Mouse (Mus musculus) kidney, embryonic 15.5 days (tissue): ENCODE data around the gene Mthfr. TPM values are rescaled to one million over a fixed set of nuclear protein-coding genes. Genes with fewer than 3 reads are reported as not detected.

Source experiments
- ATAC-seq: fragments of 200-750 bp; cut with Nextera tagmentation; replicated peaks from 2 replicates; pipeline ENCODE4 v1.8.0; 2017; ENCODE audit warnings: moderate TSS enrichment; ENCODE audit not compliant: low FRiP score
- H3K27ac ChIP-seq: fragments of 300-500 bp; sonication (generic); 2 replicates; pipeline ENCODE4 v1.5.1; 2015; ENCODE audit warnings: mild to moderate bottlenecking, inconsistent platforms
- H3K27me3 ChIP-seq: fragments of 300-500 bp; sonication (generic); 2 replicates; pipeline ENCODE4 v1.6.1; 2015; ENCODE audit warnings: inconsistent platforms
- H3K36me3 ChIP-seq: fragments of 300-500 bp; sonication (generic); 2 replicates; pipeline ENCODE4 v1.6.1; 2015; ENCODE audit warnings: inconsistent platforms
- H3K4me1 ChIP-seq: fragments of 300-500 bp; sonication (generic); 2 replicates; pipeline ENCODE4 v1.6.1; 2015; ENCODE audit warnings: inconsistent platforms
- H3K4me2 ChIP-seq: fragments of 300-500 bp; sonication (generic); 2 replicates; pipeline ENCODE4 v1.6.1; 2015; ENCODE audit warnings: moderate library complexity, mild to moderate bottlenecking, inconsistent platforms
- H3K4me3 ChIP-seq: fragments of 300-500 bp; sonication (generic); replicated peaks from 2 replicates; pipeline ENCODE4 v1.5.1; 2015; ENCODE audit warnings: mild to moderate bottlenecking, inconsistent platforms
- H3K9ac ChIP-seq: fragments of 300-500 bp; sonication (generic); 2 replicates; pipeline ENCODE4 v1.6.1; 2015; ENCODE audit warnings: mild to moderate bottlenecking, inconsistent platforms
- H3K9me3 ChIP-seq: fragments of 300-500 bp; sonication (generic); replicated peaks from 2 replicates; pipeline ENCODE4 v1.6.1; 2016; ENCODE audit warnings: inconsistent platforms
- WGBS: fragments of 180-500 bp; shearing (Covaris S2); methylation state at CpG from one replicate; pipeline ENCODE4 v1.1.7; 2015; ENCODE audit warnings: mixed read lengths; 5-methylcytosine and 5-hydroxymethylcytosine counted together
- polyA plus RNA-seq: library from polyadenylated mRNA; unstranded; fragments of >200 nt; fragmentation: Nextera tagmentation; extraction: Ambion mirVana; gene quantifications from 2 replicates; pipeline ENCODE4 v1.2.1, GENCODE M21; 2015

The Mthfr gene
- polyA plus RNA-seq, 1 experiment from 2014 or later = 24.1 TPM

DNA sequence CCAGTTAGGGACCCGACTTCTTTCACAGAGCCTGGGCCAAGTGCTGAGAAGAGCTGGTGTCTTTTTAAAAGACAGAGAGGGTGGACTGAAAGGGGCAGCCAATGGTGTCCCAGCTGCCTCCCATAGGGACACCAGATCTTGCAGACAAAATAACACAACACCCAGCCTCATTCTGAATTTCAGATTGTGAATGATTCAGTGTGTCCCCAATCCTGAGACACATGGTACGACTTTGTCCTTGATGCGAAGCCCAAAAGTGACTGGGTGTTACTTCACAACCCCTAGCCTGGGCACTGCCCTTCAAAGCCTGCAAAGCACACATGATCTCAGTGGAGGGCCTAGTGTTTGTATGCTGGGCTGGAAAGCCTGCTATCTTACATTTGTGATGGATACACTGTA lies 47.0 kb downstream of the Mthfr start:
- WGBS = 67% methylated on average over 3 of the region's 3 CpGs
- Histone ChIP-seq H3K27me3 (no peaks in the 10 kb centered on the region), H3K4me2 (0 out of 2 replicates have a peak overlapping the region, but pooled peaks have one; percentile 1), H3K4me1 (peaks cover 54% of the 10 kb centered on the region), H3K4me3 (no peak overlapping the region), H3K27ac (peak overlapping the region; percentile 51; the same call in 1 of the 2 replicates), H3K36me3 (peaks cover 10% of the 10 kb centered on the region), H3K9ac (0 out of 2 replicates have a peak overlapping the region, but pooled peaks have one; percentile 4), H3K9me3 (no peaks in the 10 kb centered on the region)
- ATAC-seq = no peak

DNA sequence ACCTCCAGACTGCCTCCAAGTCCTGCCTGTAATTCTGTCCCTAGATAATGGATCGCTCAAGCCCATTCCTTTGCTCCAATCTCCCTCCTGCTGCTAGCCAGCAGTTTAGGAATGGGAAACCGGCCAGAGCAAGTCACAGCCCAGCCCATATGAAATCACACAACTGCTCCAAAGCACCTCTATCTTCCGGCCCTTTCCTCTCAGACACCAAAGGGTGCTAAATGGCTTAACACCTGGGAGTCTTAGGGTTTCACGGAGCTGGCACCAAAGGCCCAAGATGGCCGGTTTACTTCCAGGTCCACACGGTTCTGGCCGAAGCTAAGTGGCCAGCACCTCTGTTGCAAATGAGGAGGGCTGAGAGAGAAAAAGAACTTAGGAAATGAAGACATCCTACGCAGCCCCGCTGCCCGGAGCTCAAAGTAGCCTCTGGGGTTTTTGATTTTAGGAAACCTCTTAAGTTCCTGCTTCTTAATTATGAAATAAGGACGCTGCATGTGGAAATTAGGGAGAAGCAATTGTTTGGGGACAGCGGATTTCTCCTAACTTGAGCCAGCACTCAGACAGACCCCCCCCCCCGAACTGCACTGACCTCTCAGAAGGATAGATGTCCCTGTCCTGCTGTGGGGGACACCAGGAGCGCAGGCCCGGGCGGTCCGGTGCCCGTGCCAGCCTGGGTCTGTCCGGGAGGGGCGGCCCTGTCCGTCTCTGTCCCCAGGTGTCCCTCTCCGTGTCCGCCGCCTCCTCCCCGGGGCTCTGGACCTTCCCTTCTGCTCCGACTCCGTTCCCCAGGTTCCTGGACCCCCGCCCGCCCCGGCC lies 48.4 kb downstream of the Mthfr start:
- Histone ChIP-seq H3K9ac (peak overlapping the region; percentile 76), H3K4me2 (peak overlapping the region; percentile 86), H3K36me3 (no peaks in the 10 kb centered on the region), H3K4me1 (peaks cover 54% of the 10 kb centered on the region), H3K27ac (peak overlapping the region; percentile 86), H3K4me3 (peak overlapping the region; percentile 81), H3K9me3 (no peaks in the 10 kb centered on the region), H3K27me3 (no peaks in the 10 kb centered on the region)
- ATAC-seq = peak; percentile 55
- 4% methylated on average over 30 of the region's 30 CpGs for WGBS

DNA sequence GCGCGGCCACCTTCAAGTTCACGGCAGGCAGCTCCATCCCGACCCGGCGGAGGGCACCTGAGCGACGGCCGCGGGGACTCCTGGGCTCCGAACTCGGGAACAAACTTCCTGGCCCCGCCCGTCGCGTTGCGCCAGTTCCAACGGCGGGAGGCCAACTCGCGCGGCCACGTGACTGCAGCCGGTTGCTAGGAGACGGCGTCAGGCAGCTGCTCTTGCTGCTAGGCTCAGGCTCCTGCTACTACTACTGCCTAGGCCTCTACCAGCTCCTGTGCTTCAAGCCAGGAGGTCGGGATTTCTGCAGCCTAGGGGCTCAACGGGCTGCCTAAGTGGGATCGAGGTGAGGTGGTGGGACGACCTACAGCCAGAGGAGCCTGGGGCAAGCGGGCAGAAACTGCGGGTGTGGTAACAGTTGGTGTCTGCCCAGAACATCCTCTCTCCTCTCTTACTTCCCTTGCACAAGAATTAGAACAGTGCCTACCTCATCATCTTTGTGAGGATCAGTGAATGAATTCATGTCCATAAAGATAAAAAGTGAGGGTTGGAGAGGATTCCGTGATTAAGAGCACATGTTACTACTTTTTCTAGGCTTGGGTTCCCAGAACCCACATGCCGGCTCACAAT lies 49.1 kb downstream of the Mthfr start, which contains the start of gene Agtrap:
Gene Agtrap, minus strand, starts transcription at position 125 of the 621 bp plus-strand sequence.
- H3K9me3 ChIP-seq = no peaks in the 10 kb centered on the region
- peaks cover 47% of the 10 kb centered on the region for H3K4me1 ChIP-seq
- no peaks in the 10 kb centered on the region for H3K36me3 ChIP-seq
- peak; percentile 92 for ATAC-seq
- peak within 1 kb of the TSS; percentile 81 for H3K4me3 ChIP-seq
- no peaks in the 10 kb centered on the region for H3K27me3 ChIP-seq
- H3K4me2 ChIP-seq = peak within 1 kb of the TSS; percentile 86
- H3K9ac ChIP-seq = peak within 1 kb of the TSS; percentile 76
- H3K27ac ChIP-seq = peak within 1 kb of the TSS; percentile 86
- 7% methylated on average over 34 of the region's 34 CpGs for WGBS

DNA sequence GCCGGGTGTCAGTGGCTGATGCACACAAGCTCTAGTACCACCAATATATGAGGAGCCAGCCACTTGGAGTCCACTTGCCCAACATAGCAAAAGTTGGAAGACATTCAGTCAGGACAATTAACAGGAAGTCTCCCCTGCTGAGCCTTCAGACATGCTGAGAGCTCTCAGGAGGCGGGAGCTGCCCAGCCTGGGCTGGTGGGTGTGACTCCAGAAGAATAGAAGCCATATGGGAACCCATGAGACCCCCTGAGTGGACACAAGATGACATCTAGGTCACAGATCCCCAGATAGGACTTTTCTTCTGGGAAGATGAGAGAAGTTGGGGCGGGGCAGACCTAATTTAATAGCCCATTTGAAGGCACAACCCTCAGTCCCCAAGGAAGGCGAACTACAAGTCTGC lies 50.3 kb downstream of the Mthfr start:
- H3K9ac ChIP-seq = no peak overlapping the region
- WGBS = 70% methylated on average over 4 of the region's 4 CpGs
- H3K4me3 ChIP-seq = no peak overlapping the region
- no peak for ATAC-seq
- H3K9me3 ChIP-seq = no peaks in the 10 kb centered on the region
- H3K27me3 ChIP-seq = no peaks in the 10 kb centered on the region
- H3K4me1 ChIP-seq = peaks cover 36% of the 10 kb centered on the region
- no peaks in the 10 kb centered on the region for H3K36me3 ChIP-seq
- no peak overlapping the region for H3K4me2 ChIP-seq
- no peak overlapping the region for H3K27ac ChIP-seq

DNA sequence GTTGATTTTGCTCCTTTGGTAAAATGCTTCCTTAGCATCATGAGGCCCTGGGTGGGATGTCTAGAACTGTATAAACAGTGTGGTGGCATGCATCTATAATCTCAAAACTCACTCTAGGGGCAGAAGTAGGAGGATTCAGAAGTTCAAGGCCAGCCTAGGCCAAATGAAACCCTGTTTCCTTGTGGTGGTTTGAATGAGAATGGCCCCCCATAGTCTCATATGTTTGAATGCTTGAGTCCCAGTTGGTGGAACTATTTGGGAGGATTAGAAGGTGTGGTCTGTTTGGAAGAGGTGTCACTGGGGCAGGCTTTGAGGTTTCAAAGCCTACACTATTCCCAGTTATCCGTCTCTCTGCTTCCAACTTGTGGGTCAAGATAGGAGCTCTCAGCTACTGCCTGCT lies 52.3 kb downstream of the Mthfr start:
- no peak overlapping the region for H3K4me2 ChIP-seq
- no peak overlapping the region for H3K27ac ChIP-seq
- H3K9me3 ChIP-seq = no peaks in the 10 kb centered on the region
- no peaks in the 10 kb centered on the region for H3K36me3 ChIP-seq
- 97% methylated on average over 1 of the region's 1 CpGs for WGBS
- no peak overlapping the region for H3K9ac ChIP-seq
- peaks cover 20% of the 10 kb centered on the region for H3K4me1 ChIP-seq
- no peak overlapping the region for H3K4me3 ChIP-seq
- H3K27me3 ChIP-seq = no peaks in the 10 kb centered on the region
- no peak for ATAC-seq

DNA sequence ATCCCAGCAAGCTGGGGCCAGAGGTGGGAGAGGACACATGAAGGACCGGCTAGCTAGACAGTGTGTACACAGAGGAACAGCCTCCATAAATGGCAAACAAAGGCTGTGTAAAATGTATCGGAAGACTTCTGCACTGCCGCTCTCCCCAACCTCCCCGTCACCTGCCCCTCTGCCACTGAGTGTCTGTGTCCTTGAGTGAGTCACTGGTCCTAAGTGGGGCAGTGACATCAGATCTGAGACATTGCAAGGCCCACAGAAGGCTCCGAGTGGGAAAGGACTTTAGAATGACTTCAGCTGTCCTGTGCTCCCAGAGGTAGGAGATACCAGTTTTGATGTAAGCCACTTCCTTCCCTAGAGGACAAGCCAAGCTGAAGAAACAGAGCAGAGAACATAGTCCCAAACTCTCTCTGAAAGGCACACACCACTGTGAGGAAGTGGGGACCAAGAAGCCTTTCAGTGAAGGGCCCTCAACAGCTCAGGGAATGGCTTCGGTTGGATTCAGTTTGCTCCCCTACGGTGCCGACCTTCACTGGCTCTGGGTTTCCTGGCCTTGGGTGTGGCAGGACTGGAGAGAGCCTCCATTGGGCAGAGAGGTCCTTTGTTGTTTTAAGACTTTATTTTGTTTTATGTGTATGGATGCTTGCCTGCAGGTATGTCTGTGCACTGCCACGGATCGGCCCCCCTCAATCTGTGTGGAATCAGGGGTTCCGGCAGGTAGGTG lies 53.8 kb downstream of the Mthfr start:
- Histone ChIP-seq H3K4me1 (peaks cover 8% of the 10 kb centered on the region), H3K9ac (no peak overlapping the region), H3K36me3 (no peaks in the 10 kb centered on the region), H3K9me3 (no peaks in the 10 kb centered on the region), H3K27me3 (no peaks in the 10 kb centered on the region), H3K4me2 (no peak overlapping the region), H3K27ac (no peak overlapping the region), H3K4me3 (no peak overlapping the region)
- no peak for ATAC-seq
- WGBS = 91% methylated on average over 11 of the region's 11 CpGs

DNA sequence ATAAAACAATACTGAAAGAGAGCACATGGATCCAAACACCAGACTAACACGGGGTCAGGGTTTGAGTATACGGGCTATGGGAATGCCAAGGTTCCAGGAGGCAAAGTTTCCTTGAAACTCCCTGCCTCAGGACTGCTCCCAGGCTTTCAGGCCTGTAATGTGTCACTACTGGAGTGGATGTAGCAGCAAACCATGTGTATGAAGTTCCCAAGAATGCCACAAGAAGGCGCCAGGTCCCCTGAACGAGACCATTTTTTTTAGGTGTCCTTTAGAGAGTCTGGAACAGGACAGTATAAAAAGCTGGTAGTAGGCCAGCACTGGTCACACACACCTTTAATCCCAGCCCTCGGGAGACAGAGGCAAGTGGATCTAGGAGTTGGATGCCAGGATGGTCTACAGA lies 55.3 kb downstream of the Mthfr start:
- Histone ChIP-seq H3K4me2 (no peak overlapping the region), H3K4me3 (no peak overlapping the region), H3K9ac (no peak overlapping the region), H3K27ac (no peak overlapping the region), H3K4me1 (0 out of 2 replicates have a peak, but pooled peaks cover 3% of the 10 kb centered on the region), H3K9me3 (no peaks in the 10 kb centered on the region), H3K27me3 (no peaks in the 10 kb centered on the region), H3K36me3 (no peaks in the 10 kb centered on the region)
- no peak for ATAC-seq
- WGBS = 90% methylated on average over 5 of the region's 5 CpGs

DNA sequence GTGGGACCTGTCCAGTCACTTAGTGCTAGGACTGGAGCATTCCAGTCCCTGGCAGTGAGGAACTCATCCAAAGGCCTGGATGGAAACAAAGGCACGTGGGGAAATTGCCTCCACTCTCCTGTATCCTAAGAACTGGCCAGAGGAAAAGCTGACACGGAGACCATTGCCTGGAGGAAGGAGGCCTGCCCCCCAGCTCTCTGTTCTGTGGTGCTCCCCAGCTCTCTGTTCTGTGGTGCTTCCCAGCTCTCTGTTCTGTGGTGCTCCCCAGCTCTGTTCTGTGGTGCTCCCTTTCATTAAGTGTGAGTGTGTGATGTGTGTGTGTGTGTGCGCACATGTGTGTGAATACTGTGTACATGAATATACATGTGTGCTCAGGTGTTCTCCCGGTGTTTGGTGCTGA lies 56.2 kb downstream of the Mthfr start:
- no peak overlapping the region for H3K27ac ChIP-seq
- WGBS = 76% methylated on average over 4 of the region's 4 CpGs
- ATAC-seq = no peak
- H3K4me2 ChIP-seq = no peak overlapping the region
- 0 out of 2 replicates have a peak, but pooled peaks cover 3% of the 10 kb centered on the region for H3K4me1 ChIP-seq
- H3K9me3 ChIP-seq = no peaks in the 10 kb centered on the region
- no peaks in the 10 kb centered on the region for H3K36me3 ChIP-seq
- H3K27me3 ChIP-seq = no peaks in the 10 kb centered on the region
- no peak overlapping the region for H3K4me3 ChIP-seq
- no peak overlapping the region for H3K9ac ChIP-seq

DNA sequence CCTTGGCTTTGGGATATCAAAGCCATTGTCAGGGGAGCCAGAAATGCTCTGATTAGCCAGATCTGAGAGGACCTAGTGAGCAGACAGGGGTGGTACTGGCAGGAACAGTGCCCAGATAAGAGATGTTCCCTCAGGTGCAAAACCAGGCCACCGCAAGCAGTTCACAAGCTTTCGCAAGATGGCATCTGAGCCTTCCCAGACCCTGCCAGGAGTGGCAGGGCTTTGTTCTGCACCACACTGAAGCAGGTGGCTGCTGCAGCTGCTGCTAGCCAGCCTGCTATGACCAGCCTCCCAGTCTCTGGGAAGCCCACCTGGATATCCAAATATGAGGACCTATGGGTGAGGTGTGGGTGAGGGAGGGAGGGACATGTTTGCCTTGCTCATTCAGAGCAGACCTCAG lies 59.1 kb downstream of the Mthfr start:
- Histone ChIP-seq H3K4me3 (no peak overlapping the region), H3K27me3 (no peaks in the 10 kb centered on the region), H3K4me1 (0 out of 2 replicates have a peak, but pooled peaks cover 9% of the 10 kb centered on the region), H3K4me2 (no peak overlapping the region), H3K27ac (no peak overlapping the region), H3K9ac (no peak overlapping the region), H3K36me3 (no peaks in the 10 kb centered on the region), H3K9me3 (no peaks in the 10 kb centered on the region)
- WGBS = 98% methylated on average over 2 of the region's 2 CpGs
- no peak for ATAC-seq

DNA sequence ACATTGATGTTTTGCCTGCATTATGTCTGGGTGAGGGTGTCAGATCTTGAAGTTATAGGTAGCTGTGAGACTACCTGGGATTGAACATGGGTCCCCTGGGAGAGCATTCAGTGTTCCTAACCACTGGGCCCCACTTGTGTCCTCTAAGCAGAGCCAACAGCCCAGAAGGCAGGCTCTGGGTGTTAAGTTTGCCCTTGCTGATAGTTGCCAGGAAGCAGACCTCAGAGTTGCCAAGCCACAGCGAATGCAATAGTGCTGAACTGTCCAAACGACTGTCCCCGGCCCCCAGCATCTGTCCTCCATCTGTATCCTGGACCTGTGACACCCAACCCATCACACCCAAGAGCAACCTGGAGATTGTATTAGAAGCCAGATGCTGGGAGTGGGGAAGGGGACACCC lies 59.8 kb downstream of the Mthfr start:
- Histone ChIP-seq H3K4me2 (no peak overlapping the region), H3K27ac (no peak overlapping the region), H3K9ac (no peak overlapping the region), H3K4me3 (no peak overlapping the region), H3K36me3 (no peaks in the 10 kb centered on the region), H3K4me1 (0 out of 2 replicates have a peak, but pooled peaks cover 9% of the 10 kb centered on the region), H3K27me3 (no peaks in the 10 kb centered on the region), H3K9me3 (no peaks in the 10 kb centered on the region)
- ATAC-seq = no peak
- WGBS = 68% methylated on average over 3 of the region's 3 CpGs

DNA sequence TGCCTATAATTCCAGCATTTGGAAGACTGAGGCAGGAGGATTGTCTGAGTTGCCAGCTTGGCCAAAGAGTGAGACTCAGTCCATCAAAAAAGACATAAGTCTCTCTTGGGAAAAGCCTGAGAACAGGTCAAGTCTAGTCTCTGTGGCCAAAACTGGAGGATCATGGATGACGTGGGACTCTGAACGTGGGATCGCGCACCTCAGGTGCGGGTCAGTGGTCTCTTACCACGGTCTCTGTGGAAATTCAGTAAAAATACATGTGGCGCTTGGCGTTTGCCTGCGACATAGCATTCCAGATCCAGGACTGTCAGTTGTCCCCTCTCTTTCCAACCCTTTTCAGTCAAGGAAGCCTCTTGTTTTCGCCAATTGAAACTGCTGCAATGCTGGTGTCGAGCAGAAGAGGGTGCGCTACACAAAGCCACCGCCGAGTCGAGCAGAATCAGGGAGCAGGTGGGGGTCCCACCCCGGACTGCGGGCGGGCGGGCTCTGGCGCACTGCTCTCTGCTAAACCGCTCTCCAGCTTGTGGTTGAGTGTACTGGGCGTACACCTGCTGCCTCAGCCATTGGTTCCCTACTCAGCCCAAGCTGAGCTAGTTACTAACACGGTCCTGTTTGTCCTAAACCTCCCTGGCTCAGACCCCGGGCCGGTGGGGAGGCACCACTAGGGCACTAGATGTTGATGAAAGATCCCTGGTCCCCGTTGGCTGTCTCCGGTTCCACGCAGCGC lies 63.1 kb downstream of the Mthfr start:
- H3K36me3 ChIP-seq = no peaks in the 10 kb centered on the region
- WGBS = 20% methylated on average over 29 of the region's 29 CpGs
- ATAC-seq = peak; percentile 79
- peaks cover 5% of the 10 kb centered on the region; the same call in 1 of the 2 replicates for H3K27me3 ChIP-seq
- H3K9ac ChIP-seq = peak overlapping the region; percentile 26; the same call in 1 of the 2 replicates
- peak overlapping the region; percentile 57 for H3K4me2 ChIP-seq
- no peaks in the 10 kb centered on the region for H3K9me3 ChIP-seq
- H3K4me1 ChIP-seq = peaks cover 7% of the 10 kb centered on the region
- H3K4me3 ChIP-seq = peak overlapping the region; percentile 29
- H3K27ac ChIP-seq = no peak overlapping the region
